Mouse (Mus musculus): Measurements from ENCODE around the gene Faf2. TPM values are rescaled to one million over a fixed set of nuclear protein-coding genes. Genes with fewer than 3 reads are reported as not detected.

The Faf2 gene
- total and polyA plus RNA-seq, 2 experiments from 2014 or later = 49.3 to 53.0 TPM

- Histone ChIP-seq H3K4me1 (ENCODE audit: insufficient read depth, low read length) (no peaks in the 10 kb centered on the region), H3K27ac (ENCODE audit: low read depth, low read length) (no peak overlapping the region), H3K9ac (replicated peaks; ENCODE audit: low read length, poor library complexity, severe bottlenecking) (no peak overlapping the region), H3K36me3 (ENCODE audit: insufficient read depth, low read length) (peaks cover 45% of the 10 kb centered on the region), H3K27me3 (ENCODE audit: insufficient read depth, low read length) (no peaks in the 10 kb centered on the region), H3K4me2 (ENCODE audit: low read depth, low read length, poor library complexity, severe bottlenecking) (no peak overlapping the region), H3K4me3 (ENCODE audit: low read depth, low read length) (no peak overlapping the region), H3K9me3 (ENCODE audit: low read length) (no peaks in the 10 kb centered on the region)
- no peak for TF ChIP-seq CTCF (IDR thresholded peaks at IDR 0.05)
- WGBS = 87% methylated on average over 12 of the region's 12 CpGs
- DNase-seq (ENCODE audit: low spot score) (no peak), ATAC-seq (ENCODE audit: low FRiP score) (no peak)
These were observed 39.8 kb downstream of the Faf2 start for GRCm38 (mm10) chr13:54661358-54661757.

DNA sequence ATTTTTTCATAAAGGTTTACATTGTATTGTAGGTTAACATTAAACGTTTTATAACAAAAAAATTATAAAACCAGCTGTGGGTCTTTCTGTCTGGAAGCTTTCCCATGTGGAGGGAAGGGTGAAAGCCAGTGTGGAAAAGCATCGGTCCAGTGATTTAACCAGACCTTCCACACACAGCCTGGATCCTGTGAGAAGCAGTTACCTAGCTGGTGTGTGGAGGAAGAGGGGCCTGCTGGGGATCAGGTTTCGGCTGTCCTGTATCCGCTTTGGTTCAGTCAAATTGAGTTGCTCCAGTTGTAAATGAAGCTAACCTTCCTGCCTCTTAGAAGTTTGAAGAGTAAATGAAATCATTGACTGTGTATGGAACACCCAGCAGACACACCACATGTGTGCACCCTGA lies 42.4 kb downstream of the Faf2 start:
- H3K4me2 ChIP-seq (ENCODE audit: low read depth, low read length, poor library complexity, severe bottlenecking) = no peak overlapping the region
- DNase-seq (ENCODE audit: low spot score) = no peak
- no peaks in the 10 kb centered on the region for H3K4me1 ChIP-seq (ENCODE audit: insufficient read depth, low read length)
- no peak for ATAC-seq (ENCODE audit: low FRiP score)
- no peak for TF ChIP-seq CTCF (IDR thresholded peaks at IDR 0.05)
- H3K36me3 ChIP-seq (ENCODE audit: insufficient read depth, low read length) = peaks cover 34% of the 10 kb centered on the region
- no peak overlapping the region for H3K4me3 ChIP-seq (ENCODE audit: low read depth, low read length)
- 89% methylated on average over 4 of the region's 4 CpGs for WGBS
- H3K27ac ChIP-seq (ENCODE audit: low read depth, low read length) = no peak overlapping the region
- no peak overlapping the region for H3K9ac ChIP-seq (replicated peaks; ENCODE audit: low read length, poor library complexity, severe bottlenecking)
- no peaks in the 10 kb centered on the region for H3K27me3 ChIP-seq (ENCODE audit: insufficient read depth, low read length)
- no peaks in the 10 kb centered on the region for H3K9me3 ChIP-seq (ENCODE audit: low read length)

GRCm38 (mm10) chr13:54664509-54664908 lies 42.9 kb downstream of the Faf2 start:
- ATAC-seq (ENCODE audit: low FRiP score) (no peak), DNase-seq (ENCODE audit: low spot score) (no peak)
- H3K4me1 ChIP-seq (ENCODE audit: insufficient read depth, low read length) = no peaks in the 10 kb centered on the region
- 97% methylated on average over 1 of the region's 1 CpGs for WGBS
- H3K27me3 ChIP-seq (ENCODE audit: insufficient read depth, low read length) = no peaks in the 10 kb centered on the region
- H3K4me3 ChIP-seq (ENCODE audit: low read depth, low read length) = no peak overlapping the region
- peaks cover 33% of the 10 kb centered on the region for H3K36me3 ChIP-seq (ENCODE audit: insufficient read depth, low read length)
- no peak overlapping the region for H3K27ac ChIP-seq (ENCODE audit: low read depth, low read length)
- TF ChIP-seq CTCF (IDR thresholded peaks at IDR 0.05) = no peak
- H3K4me2 ChIP-seq (ENCODE audit: low read depth, low read length, poor library complexity, severe bottlenecking) = no peak overlapping the region
- no peak overlapping the region for H3K9ac ChIP-seq (replicated peaks; ENCODE audit: low read length, poor library complexity, severe bottlenecking)
- no peaks in the 10 kb centered on the region for H3K9me3 ChIP-seq (ENCODE audit: low read length)

DNA sequence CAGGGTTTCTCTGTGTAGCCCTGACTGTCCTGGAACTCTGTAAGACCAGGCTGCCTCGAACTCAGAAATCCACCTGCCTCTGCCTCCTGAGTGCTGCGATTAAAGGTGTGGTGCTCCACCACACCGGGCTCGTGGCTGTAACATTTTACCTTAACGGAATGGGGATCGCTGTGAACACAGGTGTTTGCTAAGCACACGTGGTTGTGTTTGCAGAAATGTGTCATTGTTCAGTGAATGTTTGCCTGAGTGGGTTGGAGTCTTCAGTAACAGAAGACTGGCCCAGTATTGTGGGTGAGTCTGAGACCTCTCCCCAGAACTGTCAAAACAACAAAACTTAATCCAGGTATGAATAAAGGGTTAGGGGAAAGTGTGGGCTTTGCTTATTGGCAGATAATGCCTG lies 43.5 kb downstream of the Faf2 start:
- peaks cover 33% of the 10 kb centered on the region for H3K36me3 ChIP-seq (ENCODE audit: insufficient read depth, low read length)
- no peak for TF ChIP-seq CTCF (IDR thresholded peaks at IDR 0.05)
- H3K4me2 ChIP-seq (ENCODE audit: low read depth, low read length, poor library complexity, severe bottlenecking) = no peak overlapping the region
- H3K27ac ChIP-seq (ENCODE audit: low read depth, low read length) = no peak overlapping the region
- no peak for DNase-seq (ENCODE audit: low spot score)
- ATAC-seq (ENCODE audit: low FRiP score) = no peak
- WGBS = 94% methylated on average over 7 of the region's 7 CpGs
- H3K4me1 ChIP-seq (ENCODE audit: insufficient read depth, low read length) = no peaks in the 10 kb centered on the region
- no peak overlapping the region for H3K4me3 ChIP-seq (ENCODE audit: low read depth, low read length)
- no peaks in the 10 kb centered on the region for H3K27me3 ChIP-seq (ENCODE audit: insufficient read depth, low read length)
- H3K9ac ChIP-seq (replicated peaks; ENCODE audit: low read length, poor library complexity, severe bottlenecking) = no peak overlapping the region
- no peaks in the 10 kb centered on the region for H3K9me3 ChIP-seq (ENCODE audit: low read length)

GRCm38 (mm10) chr13:54670491-54670890 lies 48.9 kb downstream of the Faf2 start:
- Histone ChIP-seq H3K27me3 (ENCODE audit: insufficient read depth, low read length) (no peaks in the 10 kb centered on the region), H3K4me3 (ENCODE audit: low read depth, low read length) (no peak overlapping the region), H3K27ac (ENCODE audit: low read depth, low read length) (no peak overlapping the region), H3K36me3 (ENCODE audit: insufficient read depth, low read length) (no peaks in the 10 kb centered on the region), H3K9me3 (ENCODE audit: low read length) (no peaks in the 10 kb centered on the region), H3K4me2 (ENCODE audit: low read depth, low read length, poor library complexity, severe bottlenecking) (no peak overlapping the region), H3K9ac (replicated peaks; ENCODE audit: low read length, poor library complexity, severe bottlenecking) (no peak overlapping the region), H3K4me1 (ENCODE audit: insufficient read depth, low read length) (no peaks in the 10 kb centered on the region)
- DNase-seq (ENCODE audit: low spot score) (no peak), ATAC-seq (ENCODE audit: low FRiP score) (no peak)
- 89% methylated on average over 2 of the region's 2 CpGs for WGBS
- no peak for TF ChIP-seq CTCF (IDR thresholded peaks at IDR 0.05)

DNA sequence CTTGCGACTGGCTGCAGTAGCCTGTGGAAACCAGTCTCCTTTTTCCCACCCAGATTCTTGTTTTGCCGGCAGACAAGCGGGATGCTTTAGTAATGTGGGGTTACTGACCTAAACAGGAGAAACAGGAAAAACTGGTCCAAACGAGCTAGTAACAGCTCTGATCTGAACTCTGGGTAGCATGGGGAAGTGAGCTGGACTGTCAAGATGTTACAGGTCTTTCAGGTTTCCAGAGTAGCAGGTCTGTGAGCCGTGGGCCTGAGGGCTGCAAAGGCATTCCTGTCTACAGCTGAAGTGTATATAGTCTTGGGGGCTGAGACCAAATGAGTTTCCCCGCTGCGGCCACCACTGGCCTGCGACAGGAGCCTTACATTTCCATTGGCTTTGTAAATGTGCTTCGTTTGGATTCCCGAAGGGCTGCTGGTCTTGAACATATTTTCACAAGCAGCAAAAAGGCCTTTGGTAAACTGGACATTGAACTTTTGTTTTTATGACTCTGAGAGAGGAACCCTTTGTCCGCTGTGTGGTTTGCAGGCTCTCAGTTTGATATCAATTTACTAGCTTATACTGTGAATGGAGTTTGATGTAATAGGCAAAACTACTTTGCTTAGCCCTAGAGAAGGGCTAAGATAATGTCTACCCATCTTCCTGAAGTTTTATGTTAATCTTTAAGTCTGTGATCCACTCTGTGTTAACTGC lies 54.5 kb downstream of the Faf2 start:
- H3K4me2 ChIP-seq (ENCODE audit: low read depth, low read length, poor library complexity, severe bottlenecking) = no peak overlapping the region
- ATAC-seq (ENCODE audit: low FRiP score) (no peak), DNase-seq (ENCODE audit: low spot score) (no peak)
- no peak overlapping the region for H3K9ac ChIP-seq (replicated peaks; ENCODE audit: low read length, poor library complexity, severe bottlenecking)
- H3K36me3 ChIP-seq (ENCODE audit: insufficient read depth, low read length) = peaks cover 20% of the 10 kb centered on the region
- no peaks in the 10 kb centered on the region for H3K9me3 ChIP-seq (ENCODE audit: low read length)
- H3K4me3 ChIP-seq (ENCODE audit: low read depth, low read length) = no peak overlapping the region
- 70% methylated on average over 11 of the region's 11 CpGs for WGBS
- H3K27ac ChIP-seq (ENCODE audit: low read depth, low read length) = no peak overlapping the region
- no peaks in the 10 kb centered on the region for H3K27me3 ChIP-seq (ENCODE audit: insufficient read depth, low read length)
- no peaks in the 10 kb centered on the region for H3K4me1 ChIP-seq (ENCODE audit: insufficient read depth, low read length)
- TF ChIP-seq CTCF (IDR thresholded peaks at IDR 0.05) = no peak
